In genomic region chrX:58490861-58491260, GRCm38 (mm10) we compare ENCODE assay signal across 9 mouse cellular contexts.
DNase-seq lines count a peak whose midpoint lies in the region; ATAC-seq and TF ChIP-seq lines count a peak whose summit lies in the region.
"Had no signal": no experiment of that assay in that cellular context is flagged by ENCODE, and none has a peak within 500 bp of the region (broad histone marks: within the 10 kb centered on the region; RNA-seq: fewer than 3 reads in every experiment).

No protein-coding gene starts in this region.

- peak; percentile 69 for DNase-seq in hindbrain, embryonic 11.5 days (ENCODE audit: low spot score)
- DNase-seq in hindbrain, embryonic 10.5 days (ENCODE audit: low spot score): no peak
- DNase-seq in lung, postnatal 0 days (ENCODE audit: low spot score): peak; percentile 5
- no peak for DNase-seq in lung, postnatal 4 days
- DNase-seq in Muller cell, postnatal 12 days (ENCODE audit: inconsistent ontology term): peak; percentile 7
- DNase-seq in forelimb bud, embryonic 11.5 days (ENCODE audit: low read depth, low spot score): peak; percentile 13
- no peak for DNase-seq in ovary, postnatal 36 days (ENCODE audit: low spot score)
- DNase-seq in thymus, postnatal 4 days: no peak
- DNase-seq: kidney, postnatal 4 days had no signal

- H3K9me3 ChIP-seq in hindbrain, embryonic 11.5 days (ENCODE audit: control insufficient read depth, low read length): no peaks in the 10 kb centered on the region
- no peaks in the 10 kb centered on the region for H3K9me3 ChIP-seq in hindbrain, embryonic 10.5 days
- no peaks in the 10 kb centered on the region for H3K9me3 ChIP-seq in lung, postnatal 0 days (ENCODE audit: low read length)

- H3K4me3 ChIP-seq in hindbrain, embryonic 11.5 days (ENCODE audit: low read depth, low read length): no peak overlapping the region
- H3K4me3 ChIP-seq in hindbrain, embryonic 10.5 days: no peak overlapping the region
- no peak overlapping the region for H3K4me3 ChIP-seq in lung, postnatal 0 days (ENCODE audit: low read depth, low read length)

- H3K9ac ChIP-seq in hindbrain, embryonic 11.5 days (ENCODE audit: low read depth, low read length): no peak overlapping the region
- no peak overlapping the region for H3K9ac ChIP-seq in lung, postnatal 0 days (replicated peaks; ENCODE audit: low read depth)

- TF ChIP-seq EP300 in lung, postnatal 0 days (IDR thresholded peaks at IDR 0.05): no peak

- no peak for ATAC-seq in hindbrain, embryonic 11.5 days (ENCODE audit: low FRiP score)
- no peak for ATAC-seq in lung, postnatal 0 days

- peak; percentile 61 for TF ChIP-seq CTCF in lung, postnatal 0 days (IDR thresholded peaks at IDR 0.05)

- H3K4me1 ChIP-seq in hindbrain, embryonic 11.5 days (replicated peaks; ENCODE audit: control insufficient read depth, insufficient read depth, low read length): no peaks in the 10 kb centered on the region
- no peaks in the 10 kb centered on the region for H3K4me1 ChIP-seq in hindbrain, embryonic 10.5 days (replicated peaks)
- H3K4me1 ChIP-seq in lung, postnatal 0 days (ENCODE audit: insufficient read depth, low read depth, low read length): no peaks in the 10 kb centered on the region

- no peaks in the 10 kb centered on the region for H3K27me3 ChIP-seq in hindbrain, embryonic 11.5 days (ENCODE audit: control insufficient read depth, insufficient read depth, low read length)
- no peaks in the 10 kb centered on the region for H3K27me3 ChIP-seq in hindbrain, embryonic 10.5 days (ENCODE audit: insufficient read depth, poor library complexity, severe bottlenecking)
- H3K27me3 ChIP-seq in lung, postnatal 0 days (replicated peaks; ENCODE audit: insufficient read depth, low read length): no peaks in the 10 kb centered on the region

- no peak overlapping the region for H3K27ac ChIP-seq in hindbrain, embryonic 11.5 days (ENCODE audit: low read depth, low read length)
- no peak overlapping the region for H3K27ac ChIP-seq in hindbrain, embryonic 10.5 days
- no peak overlapping the region for H3K27ac ChIP-seq in lung, postnatal 0 days (ENCODE audit: low read length)

- 18% methylated on average over 2 of the region's 2 CpGs for WGBS in hindbrain, embryonic 11.5 days
- 19% methylated on average over 2 of the region's 2 CpGs for WGBS in hindbrain, embryonic 10.5 days
- WGBS in lung, postnatal 0 days: 12% methylated on average over 2 of the region's 2 CpGs

- H3K4me2 ChIP-seq in hindbrain, embryonic 11.5 days (replicated peaks; ENCODE audit: low read depth, low read length): no peak overlapping the region
- no peak overlapping the region for H3K4me2 ChIP-seq in lung, postnatal 0 days (replicated peaks; ENCODE audit: low read depth, low read length)

- H3K36me3 ChIP-seq in hindbrain, embryonic 11.5 days (ENCODE audit: control insufficient read depth, insufficient read depth, low read length): no peaks in the 10 kb centered on the region
- no peaks in the 10 kb centered on the region for H3K36me3 ChIP-seq in hindbrain, embryonic 10.5 days
- no peaks in the 10 kb centered on the region for H3K36me3 ChIP-seq in lung, postnatal 0 days (ENCODE audit: insufficient read depth, low read length)

Comparison
In these comparisons a context has a peak if more than half of its experiments do, and no peak if none do; other contexts are left out.
1. DNase-seq: peak in hindbrain, embryonic 11.5 days (single experiment), lung, postnatal 0 days (single experiment), Muller cell, postnatal 12 days (single experiment) and forelimb bud, embryonic 11.5 days (single experiment); none in hindbrain, embryonic 10.5 days (single experiment), lung, postnatal 4 days (0 of 2), ovary, postnatal 36 days (single experiment) and thymus, postnatal 4 days (single experiment).